Mouse (Mus musculus) lung, embryonic 14.5 days (tissue): Measurements from ENCODE around the gene Zbtb46. TPM values are rescaled to one million over a fixed set of nuclear protein-coding genes. Genes with fewer than 3 reads are reported as not detected.

Experiments
- ATAC-seq: fragments of 200-750 bp; cut with Nextera tagmentation; 2 replicates; pipeline ENCODE4 v1.8.0; 2017; ENCODE audit warnings: mild to moderate bottlenecking, moderate TSS enrichment, moderate library complexity; ENCODE audit not compliant: insufficient read depth
- DNase-seq: peaks from one replicate; pipeline ENCODE4 v3.0.0-alpha.2; 2015
- H3K27ac ChIP-seq: fragments of 300-500 bp; sonication (generic); 2 replicates; pipeline ENCODE4 v1.5.1; 2014; ENCODE audit warnings: low read depth, mild to moderate bottlenecking, moderate library complexity
- H3K27me3 ChIP-seq: fragments of 300-500 bp; sonication (generic); 2 replicates; pipeline ENCODE4 v1.6.1; 2014; ENCODE audit warnings: low read length, control low read depth; ENCODE audit not compliant: insufficient read depth
- H3K36me3 ChIP-seq: fragments of 300-500 bp; sonication (generic); 2 replicates; pipeline ENCODE4 v1.6.1; 2014; ENCODE audit warnings: control low read depth; ENCODE audit not compliant: insufficient read depth
- H3K4me1 ChIP-seq: fragments of 300-500 bp; sonication (generic); 2 replicates; pipeline ENCODE4 v1.6.1; 2014; ENCODE audit warnings: antibody characterized with exemption, control low read depth; ENCODE audit not compliant: insufficient read depth
- H3K4me2 ChIP-seq: fragments of 300-500 bp; sonication (generic); 2 replicates; pipeline ENCODE4 v1.6.1; 2014; ENCODE audit warnings: mild to moderate bottlenecking
- H3K4me3 ChIP-seq: fragments of 300-500 bp; sonication (generic); 2 replicates; pipeline ENCODE4 v1.5.1; 2014; ENCODE audit warnings: low read depth, low read length
- H3K9ac ChIP-seq: fragments of 300-500 bp; sonication (generic); 2 replicates; pipeline ENCODE4 v1.6.1; 2014
- H3K9me3 ChIP-seq: fragments of 300-500 bp; sonication (generic); 2 replicates; pipeline ENCODE4 v1.6.1; 2016; ENCODE audit warnings: low read depth, low read length, control low read depth
- CTCF ChIP-seq: IDR thresholded peaks from 2 replicates; pipeline ENCODE4 v1.5.1; 2016; ENCODE audit warnings: antibody characterized with exemption, low read depth
- WGBS: fragments of 180-500 bp; shearing (Covaris S2); extraction: QIAGEN DNeasy Blood & Tissue Kit; methylation state at CpG from one replicate; pipeline ENCODE4 v1.1.7; 2014; 5-methylcytosine and 5-hydroxymethylcytosine counted together
- polyA plus RNA-seq: library from polyadenylated mRNA; unstranded; fragments of >200 nt; fragmentation: Nextera tagmentation; extraction: Ambion mirVana; gene quantifications from 2 replicates; pipeline ENCODE4 v1.2.1, GENCODE M21; 2014

Zbtb46 gene
- polyA plus RNA-seq, 1 experiment from 2014 or later = 14.6 TPM

GRCm38 (mm10) chr2:181380251-181380650, 79.0 kb downstream of the Zbtb46 start:
- Histone ChIP-seq H3K36me3 (peaks cover 63% of the 10 kb centered on the region), H3K4me1 (0 out of 2 replicates have a peak, but pooled peaks cover 5% of the 10 kb centered on the region), H3K9ac (no peak overlapping the region), H3K9me3 (no peaks in the 10 kb centered on the region), H3K27me3 (no peaks in the 10 kb centered on the region), H3K27ac (no peak overlapping the region), H3K4me3 (no peak overlapping the region), H3K4me2 (no peak overlapping the region)
- no peak for TF ChIP-seq CTCF
- no peak for DNase-seq
- no peak for ATAC-seq
- 85% methylated on average over 5 of the region's 5 CpGs for WGBS

DNA sequence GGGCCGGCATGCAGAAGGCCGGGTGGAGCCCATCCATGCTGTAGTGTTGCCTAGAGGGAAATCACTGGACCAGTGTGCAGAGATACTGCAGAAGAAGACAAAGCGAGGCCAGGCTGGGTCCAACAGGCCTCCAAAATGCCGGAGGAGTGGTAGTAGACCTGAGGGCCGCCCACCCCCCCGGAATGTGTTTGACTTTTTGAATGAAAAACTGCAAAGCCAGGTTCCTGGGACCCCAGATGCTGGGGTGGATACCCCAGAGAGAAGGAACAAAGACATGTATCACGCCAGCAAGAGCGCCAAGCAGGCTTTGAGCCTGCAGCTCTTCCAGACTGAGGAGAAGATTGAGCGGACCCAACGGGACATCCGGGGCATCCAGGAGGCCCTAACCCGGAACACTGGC, 79.4 kb downstream of the Zbtb46 start, which contains the start of gene Lime1:
Lime1 (plus strand) TSS at position 301 of the 400 bp plus-strand sequence.
- ATAC-seq = no peak
- no peak within 1 kb of the TSS for H3K4me2 ChIP-seq
- peaks cover 63% of the 10 kb centered on the region for H3K36me3 ChIP-seq
- H3K27ac ChIP-seq = no peak within 1 kb of the TSS
- H3K27me3 ChIP-seq = no peaks in the 10 kb centered on the region
- DNase-seq = no peak
- no peak for TF ChIP-seq CTCF
- no peaks in the 10 kb centered on the region for H3K9me3 ChIP-seq
- 0 out of 2 replicates have a peak, but pooled peaks cover 5% of the 10 kb centered on the region for H3K4me1 ChIP-seq
- WGBS = 97% methylated on average over 12 of the region's 12 CpGs
- H3K9ac ChIP-seq = no peak within 1 kb of the TSS
- no peak within 1 kb of the TSS for H3K4me3 ChIP-seq

GRCm38 (mm10) chr2:181378701-181379100, 80.5 kb downstream of the Zbtb46 start:
- no peak overlapping the region for H3K4me2 ChIP-seq
- no peaks in the 10 kb centered on the region for H3K27me3 ChIP-seq
- H3K27ac ChIP-seq = no peak overlapping the region
- 0 out of 2 replicates have a peak, but pooled peaks cover 1% of the 10 kb centered on the region for H3K4me1 ChIP-seq
- peaks cover 59% of the 10 kb centered on the region for H3K36me3 ChIP-seq
- H3K9me3 ChIP-seq = no peaks in the 10 kb centered on the region
- no peak overlapping the region for H3K4me3 ChIP-seq
- 91% methylated on average over 5 of the region's 5 CpGs for WGBS
- ATAC-seq = no peak
- no peak for TF ChIP-seq CTCF
- H3K9ac ChIP-seq = no peak overlapping the region
- no peak for DNase-seq

DNA sequence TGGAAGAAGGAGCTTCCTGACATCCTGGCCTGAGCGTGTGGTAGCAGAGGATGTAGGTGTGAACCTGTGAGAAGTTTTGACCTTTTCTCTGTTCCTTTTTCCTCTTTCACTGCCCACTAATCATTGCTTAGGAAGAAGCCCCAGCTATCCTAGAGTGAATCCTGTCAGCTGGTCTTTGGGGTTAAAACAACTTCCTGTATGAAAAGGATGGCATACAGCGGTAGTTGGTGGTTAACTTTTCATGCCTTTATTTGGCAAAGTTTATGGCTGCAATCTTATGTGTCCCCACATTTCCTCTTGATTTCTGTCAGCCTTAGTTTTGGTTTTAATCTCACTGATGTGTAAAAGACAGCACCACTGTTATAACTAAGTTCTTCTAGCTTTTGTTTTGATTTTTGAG, 82.0 kb downstream of the Zbtb46 start:
- Histone ChIP-seq H3K4me3 (no peak overlapping the region), H3K9ac (no peak overlapping the region), H3K9me3 (no peaks in the 10 kb centered on the region), H3K27ac (no peak overlapping the region), H3K4me1 (no peaks in the 10 kb centered on the region), H3K27me3 (no peaks in the 10 kb centered on the region), H3K4me2 (no peak overlapping the region), H3K36me3 (peaks cover 44% of the 10 kb centered on the region)
- ATAC-seq (no peak), DNase-seq (no peak)
- TF ChIP-seq CTCF = no peak
- WGBS = 63% methylated on average over 2 of the region's 2 CpGs

- H3K9me3 ChIP-seq = no peaks in the 10 kb centered on the region
- WGBS = 85% methylated on average over 2 of the region's 2 CpGs
- no peaks in the 10 kb centered on the region for H3K27me3 ChIP-seq
- no peak overlapping the region for H3K4me2 ChIP-seq
- peaks cover 30% of the 10 kb centered on the region for H3K36me3 ChIP-seq
- no peak overlapping the region for H3K9ac ChIP-seq
- ATAC-seq = no peak
- TF ChIP-seq CTCF = peak; percentile 52
- no peaks in the 10 kb centered on the region for H3K4me1 ChIP-seq
- H3K4me3 ChIP-seq = no peak overlapping the region
- DNase-seq = peak; percentile 68
- no peak overlapping the region for H3K27ac ChIP-seq
Observed at GRCm38 (mm10) chr2:181375787-181376186, 83.4 kb downstream of the Zbtb46 start.

- Histone ChIP-seq H3K27ac (no peak overlapping the region), H3K4me1 (peaks cover 13% of the 10 kb centered on the region), H3K9me3 (no peaks in the 10 kb centered on the region), H3K9ac (no peak overlapping the region), H3K36me3 (peaks cover 13% of the 10 kb centered on the region), H3K4me2 (no peak overlapping the region), H3K4me3 (no peak overlapping the region), H3K27me3 (no peaks in the 10 kb centered on the region)
- no peak for ATAC-seq
- no peak for DNase-seq
- TF ChIP-seq CTCF = no peak
- 94% methylated on average over 5 of the region's 5 CpGs for WGBS
Observed at GRCm38 (mm10) chr2:181370001-181370400, 89.2 kb downstream of the Zbtb46 start.

DNA sequence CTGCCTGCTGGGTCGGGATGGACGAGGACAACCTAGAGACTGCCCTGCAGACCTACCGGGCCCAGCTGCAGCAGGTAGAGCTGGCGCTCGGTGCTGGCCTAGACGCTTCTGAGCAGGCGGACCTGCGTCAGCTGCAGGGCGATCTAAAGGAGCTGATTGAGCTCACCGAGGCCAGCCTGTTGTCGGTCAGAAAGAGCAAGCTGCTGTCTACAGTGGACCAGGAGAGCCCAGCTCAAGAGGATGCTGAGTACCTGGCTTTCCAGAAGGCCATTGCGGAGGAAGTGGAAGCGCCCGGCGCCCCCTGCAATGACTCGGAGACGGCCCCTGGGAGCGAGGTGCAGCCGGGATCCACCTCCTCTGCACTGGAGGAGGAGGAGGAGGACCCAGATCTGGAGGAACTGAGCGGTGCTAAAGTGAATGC, 93.6 kb downstream of the Zbtb46 start:
- Histone ChIP-seq H3K27ac (peak overlapping the region; percentile 94), H3K9ac (peak overlapping the region; percentile 91), H3K9me3 (no peaks in the 10 kb centered on the region), H3K4me2 (peak overlapping the region; percentile 96), H3K27me3 (no peaks in the 10 kb centered on the region), H3K4me1 (peaks cover 16% of the 10 kb centered on the region), H3K36me3 (peaks cover 39% of the 10 kb centered on the region), H3K4me3 (peak overlapping the region; percentile 91)
- TF ChIP-seq CTCF = no peak
- 0% methylated on average over 20 of the region's 20 CpGs for WGBS
- ATAC-seq (peak; percentile 69), DNase-seq (no peak)
